Mouse (Mus musculus) forebrain, embryonic 10.5 days (tissue): ENCODE measurements around the gene Cabp7. TPM values are rescaled to one million over a fixed set of nuclear protein-coding genes. Genes with fewer than 3 reads are reported as not detected.

Experiments used
- DNase-seq: peaks from one replicate; pipeline ENCODE4 v3.0.0-alpha.2; 2017; ENCODE audit warnings: low spot score; ENCODE audit errors: extremely low spot score
- H3K27ac ChIP-seq: fragments of 300-500 bp; sonication (generic); 2 replicates; pipeline ENCODE4 v1.5.1; 2016; ENCODE audit warnings: mild to moderate bottlenecking
- H3K27me3 ChIP-seq: fragments of 300-500 bp; sonication (generic); 2 replicates; pipeline ENCODE4 v1.6.1; 2016; ENCODE audit warnings: mild to moderate bottlenecking; ENCODE audit not compliant: poor library complexity, severe bottlenecking
- H3K36me3 ChIP-seq: fragments of 300-500 bp; sonication (generic); replicated peaks from 2 replicates; pipeline ENCODE4 v1.6.1; 2016; ENCODE audit warnings: mild to moderate bottlenecking, moderate library complexity
- H3K4me1 ChIP-seq: fragments of 300-500 bp; sonication (generic); 2 replicates; pipeline ENCODE4 v1.6.1; 2016
- H3K4me3 ChIP-seq: fragments of 300-500 bp; sonication (generic); 2 replicates; pipeline ENCODE4 v1.5.1; 2016; ENCODE audit warnings: mild to moderate bottlenecking, moderate library complexity
- H3K9me3 ChIP-seq: fragments of 300-500 bp; sonication (generic); 2 replicates; pipeline ENCODE4 v1.6.1; 2016; ENCODE audit warnings: mild to moderate bottlenecking, moderate library complexity
- WGBS: fragments of 180-500 bp; shearing (Covaris S2); methylation state at CpG from one replicate; pipeline ENCODE4 v1.1.7; 2016; 5-methylcytosine and 5-hydroxymethylcytosine counted together
- polyA plus RNA-seq: library from polyadenylated mRNA; unstranded; fragments of >200 nt; fragmentation: Nextera tagmentation; extraction: Ambion mirVana; gene quantifications from 2 replicates; pipeline ENCODE4 v1.2.1, GENCODE M21; 2016

Cabp7 gene
- polyA plus RNA-seq, 1 experiment from 2014 or later, result 0.15 TPM

- Histone ChIP-seq H3K9me3 (peaks cover 9% of the 10 kb centered on the region; the same call in 1 of the 2 replicates), H3K27ac (no peak overlapping the region), H3K27me3 (no peaks in the 10 kb centered on the region), H3K4me1 (no peaks in the 10 kb centered on the region), H3K4me3 (no peak overlapping the region), H3K36me3 (no peaks in the 10 kb centered on the region)
- WGBS, result 64% methylated on average over 10 of the region's 10 CpGs
- DNase-seq, result no peak
Observed at GRCm38 (mm10) chr11:4691213-4691612, 55.4 kb downstream of the Cabp7 start.

GRCm38 (mm10) chr11:4690353-4690752, 56.2 kb downstream of the Cabp7 start:
- Histone ChIP-seq H3K9me3 (peaks cover 9% of the 10 kb centered on the region; the same call in 1 of the 2 replicates), H3K4me3 (no peak overlapping the region), H3K36me3 (no peaks in the 10 kb centered on the region), H3K27ac (no peak overlapping the region), H3K27me3 (no peaks in the 10 kb centered on the region), H3K4me1 (no peaks in the 10 kb centered on the region)
- 91% methylated on average over 7 of the region's 7 CpGs for whole genome bisulfite sequencing
- no peak for DNase-seq

GRCm38 (mm10) chr11:4688632-4689380, 57.8 kb downstream of the Cabp7 start:
- Histone ChIP-seq H3K4me1 (no peaks in the 10 kb centered on the region), H3K27me3 (no peaks in the 10 kb centered on the region), H3K9me3 (no peaks in the 10 kb centered on the region), H3K36me3 (peaks cover 7% of the 10 kb centered on the region), H3K27ac (no peak overlapping the region), H3K4me3 (no peak overlapping the region)
- no peak for DNase-seq
- 73% methylated on average over 11 of the region's 11 CpGs for WGBS

- no peaks in the 10 kb centered on the region for H3K9me3 ChIP-seq
- H3K4me1 ChIP-seq, result no peaks in the 10 kb centered on the region
- WGBS, result 79% methylated on average over 3 of the region's 3 CpGs
- no peak overlapping the region for H3K4me3 ChIP-seq
- no peaks in the 10 kb centered on the region for H3K27me3 ChIP-seq
- DNase-seq, result no peak
- no peak overlapping the region for H3K27ac ChIP-seq
- H3K36me3 ChIP-seq, result peaks cover 16% of the 10 kb centered on the region
Observed at GRCm38 (mm10) chr11:4687874-4688273, 58.7 kb downstream of the Cabp7 start.

- no peak for DNase-seq
- Histone ChIP-seq H3K4me3 (no peak overlapping the region), H3K4me1 (no peaks in the 10 kb centered on the region), H3K36me3 (peaks cover 25% of the 10 kb centered on the region), H3K9me3 (no peaks in the 10 kb centered on the region), H3K27me3 (no peaks in the 10 kb centered on the region), H3K27ac (no peak overlapping the region)
- WGBS, result 76% methylated on average over 3 of the region's 3 CpGs
Observed at GRCm38 (mm10) chr11:4687027-4687426, 59.6 kb downstream of the Cabp7 start.

Other genes starting within 250 kb of the Cabp7 start
- gene Mtmr3, start 151.9 kb downstream of the Cabp7 start, polyA plus RNA-seq, result 28.0 and 29.4 TPM in 2 replicates
- not detected in 2 replicates for gene Gm11032, start 126.7 kb downstream of the Cabp7 start, polyA plus RNA-seq
- 38.1 and 38.7 TPM in 2 replicates for gene Ascc2, start 109.0 kb downstream of the Cabp7 start, polyA plus RNA-seq
- gene Uqcr10, start 42.4 kb downstream of the Cabp7 start, polyA plus RNA-seq, result 648 and 652 TPM in 2 replicates
- gene Zmat5, start 42.1 kb downstream of the Cabp7 start, polyA plus RNA-seq, result 76.8 and 79.6 TPM in 2 replicates
- 57.4 and 62.4 TPM in 2 replicates for gene Nf2, start 102.8 kb upstream of the Cabp7 start, polyA plus RNA-seq
- gene Nipsnap1, start 127.2 kb upstream of the Cabp7 start, polyA plus RNA-seq, result 84.6 and 86.8 TPM in 2 replicates
- gene Thoc5, start 148.5 kb upstream of the Cabp7 start, polyA plus RNA-seq, result 56.8 and 58.2 TPM in 2 replicates
- 0.11 and 0.17 TPM in 2 replicates for gene Nefh, start 201.3 kb upstream of the Cabp7 start, polyA plus RNA-seq
- 61.5 and 64.3 TPM in 2 replicates for gene Ap1b1, start 240.0 kb upstream of the Cabp7 start, polyA plus RNA-seq